21 mouse cellular contexts compared by ENCODE assay signal in genomic region chr2:113684847-113685246, GRCm38 (mm10).
DNase-seq lines count a peak whose midpoint lies in the region; ATAC-seq and TF ChIP-seq lines count a peak whose summit lies in the region.
"Had no signal": no experiment of that assay in that cellular context is flagged by ENCODE, and none has a peak within 500 bp of the region (broad histone marks: within the 10 kb centered on the region; RNA-seq: fewer than 3 reads in every experiment).

No protein-coding gene starts in this region.

- ATAC-seq in forebrain, postnatal 0 days: peak; percentile 67
- no peak for ATAC-seq in forebrain, embryonic 12.5 days (ENCODE audit: low FRiP score)
- ATAC-seq in lung, postnatal 0 days: peak; percentile 25; the same call in 1 of the 2 replicates
- ATAC-seq in midbrain, embryonic 15.5 days (replicated peaks): peak; percentile 92
- ATAC-seq: inflammation-experienced regulatory T-cells, adult 6 months; intestine, postnatal 0 days had no signal

- no peak for TF ChIP-seq EP300 in lung, postnatal 0 days (IDR thresholded peaks at IDR 0.05)

- no peak overlapping the region for H3K27ac ChIP-seq in forebrain, postnatal 0 days (ENCODE audit: low read depth, low read length)
- H3K27ac ChIP-seq in forebrain, embryonic 12.5 days: no peak overlapping the region
- no peak overlapping the region for H3K27ac ChIP-seq in lung, postnatal 0 days (ENCODE audit: low read length)
- H3K27ac ChIP-seq in midbrain, embryonic 15.5 days: no peak overlapping the region
- H3K27ac ChIP-seq: embryonic facial prominence, embryonic 15.5 days; gastrocnemius, adult 2 months; heart, embryonic 10.5 days; hindbrain, embryonic 12.5 days had no signal

- TF ChIP-seq POLR2A in brain, embryonic 14.5 days (IDR thresholded peaks at IDR 0.05; ENCODE audit: borderline replicate concordance, extremely low read depth, insufficient read depth, insufficient read length, poor library complexity, severe bottlenecking): no peak

- no peak overlapping the region for H3K4me2 ChIP-seq in forebrain, postnatal 0 days (ENCODE audit: low read depth)
- H3K4me2 ChIP-seq in forebrain, embryonic 12.5 days: no peak overlapping the region
- H3K4me2 ChIP-seq in lung, postnatal 0 days (replicated peaks; ENCODE audit: low read depth, low read length): no peak overlapping the region
- no peak overlapping the region for H3K4me2 ChIP-seq in midbrain, embryonic 15.5 days
- H3K4me2 ChIP-seq: embryonic facial prominence, embryonic 15.5 days; hindbrain, embryonic 12.5 days had no signal

- peak; percentile 45 for DNase-seq in forebrain, postnatal 0 days
- DNase-seq in lung, postnatal 0 days (ENCODE audit: low spot score): peak; percentile 34
- DNase-seq in lung, postnatal 25 days (ENCODE audit: low spot score): no peak
- DNase-seq in brain, embryonic 14.5 days (ENCODE audit: low read depth): peak; percentile 66
- no peak for DNase-seq in thymus, postnatal 10 days (ENCODE audit: low spot score in 2 of 2)
- DNase-seq: adrenal gland, adult 2 months; adrenal gland, postnatal 25 days; cerebellum, adult 2 months; cerebellum, postnatal 10 days; gastrocnemius, adult 2 months; gastrocnemius, postnatal 25 days; heart, postnatal 10 days; heart, postnatal 4 days had no signal

- H3K27me3 ChIP-seq in forebrain, postnatal 0 days (ENCODE audit: insufficient read depth, low read length): no peaks in the 10 kb centered on the region
- H3K27me3 ChIP-seq in forebrain, embryonic 12.5 days: no peaks in the 10 kb centered on the region
- no peaks in the 10 kb centered on the region for H3K27me3 ChIP-seq in lung, postnatal 0 days (replicated peaks; ENCODE audit: insufficient read depth, low read length)
- H3K27me3 ChIP-seq in midbrain, embryonic 15.5 days (replicated peaks): no peaks in the 10 kb centered on the region
- H3K27me3 ChIP-seq: embryonic facial prominence, embryonic 15.5 days; hindbrain, embryonic 12.5 days had no signal

- no peak for TF ChIP-seq CTCF in forebrain, postnatal 0 days (IDR thresholded peaks at IDR 0.05; ENCODE audit: low read depth)
- no peak for TF ChIP-seq CTCF in lung, postnatal 0 days (IDR thresholded peaks at IDR 0.05)
- no peak for TF ChIP-seq CTCF in brain, embryonic 14.5 days (IDR thresholded peaks at IDR 0.05; ENCODE audit: borderline replicate concordance, extremely low read depth, insufficient read depth, insufficient read length)

- no peak overlapping the region for H3K4me3 ChIP-seq in forebrain, postnatal 0 days (ENCODE audit: low read depth, low read length)
- H3K4me3 ChIP-seq in forebrain, embryonic 12.5 days (replicated peaks): no peak overlapping the region
- no peak overlapping the region for H3K4me3 ChIP-seq in lung, postnatal 0 days (ENCODE audit: low read depth, low read length)
- no peak overlapping the region for H3K4me3 ChIP-seq in midbrain, embryonic 15.5 days
- H3K4me3 ChIP-seq: embryonic facial prominence, embryonic 15.5 days; erythroblast, embryonic 14.5 days; gastrocnemius, adult 2 months; heart, embryonic 10.5 days; hindbrain, embryonic 12.5 days had no signal

- H3K9me3 ChIP-seq in forebrain, postnatal 0 days (ENCODE audit: low read length): no peaks in the 10 kb centered on the region
- H3K9me3 ChIP-seq in forebrain, embryonic 12.5 days: no peaks in the 10 kb centered on the region
- no peaks in the 10 kb centered on the region for H3K9me3 ChIP-seq in lung, postnatal 0 days (ENCODE audit: low read length)
- H3K9me3 ChIP-seq in midbrain, embryonic 15.5 days: no peaks in the 10 kb centered on the region
- H3K9me3 ChIP-seq: embryonic facial prominence, embryonic 15.5 days; heart, embryonic 10.5 days; hindbrain, embryonic 12.5 days had no signal

- H3K36me3 ChIP-seq in forebrain, postnatal 0 days (ENCODE audit: insufficient read depth): no peaks in the 10 kb centered on the region
- H3K36me3 ChIP-seq in forebrain, embryonic 12.5 days (replicated peaks): no peaks in the 10 kb centered on the region
- no peaks in the 10 kb centered on the region for H3K36me3 ChIP-seq in lung, postnatal 0 days (ENCODE audit: insufficient read depth, low read length)
- H3K36me3 ChIP-seq in midbrain, embryonic 15.5 days (replicated peaks): no peaks in the 10 kb centered on the region
- H3K36me3 ChIP-seq: embryonic facial prominence, embryonic 15.5 days; heart, embryonic 10.5 days; hindbrain, embryonic 12.5 days had no signal

- no peaks in the 10 kb centered on the region for H3K4me1 ChIP-seq in forebrain, postnatal 0 days (ENCODE audit: insufficient read depth)
- H3K4me1 ChIP-seq in forebrain, embryonic 12.5 days: no peaks in the 10 kb centered on the region
- no peaks in the 10 kb centered on the region for H3K4me1 ChIP-seq in lung, postnatal 0 days (ENCODE audit: insufficient read depth, low read depth, low read length)
- peaks cover 7% of the 10 kb centered on the region for H3K4me1 ChIP-seq in midbrain, embryonic 15.5 days
- H3K4me1 ChIP-seq: hindbrain, embryonic 12.5 days had no signal

- WGBS in forebrain, postnatal 0 days: 72% methylated on average over 1 of the region's 1 CpGs
- WGBS in forebrain, embryonic 12.5 days: 85% methylated on average over 1 of the region's 1 CpGs
- WGBS in lung, postnatal 0 days: 67% methylated on average over 1 of the region's 1 CpGs
- 82% methylated on average over 1 of the region's 1 CpGs for WGBS in midbrain, embryonic 15.5 days

- H3K9ac ChIP-seq in forebrain, postnatal 0 days: no peak overlapping the region
- no peak overlapping the region for H3K9ac ChIP-seq in forebrain, embryonic 12.5 days
- H3K9ac ChIP-seq in lung, postnatal 0 days (replicated peaks; ENCODE audit: low read depth): no peak overlapping the region
- H3K9ac ChIP-seq in midbrain, embryonic 15.5 days: no peak overlapping the region
- H3K9ac ChIP-seq: embryonic facial prominence, embryonic 15.5 days; hindbrain, embryonic 12.5 days had no signal

Comparison
In these comparisons a context has a peak if more than half of its experiments do, and no peak if none do; other contexts are left out.
1. DNase-seq: peak in forebrain, postnatal 0 days (single experiment), lung, postnatal 0 days (single experiment) and brain, embryonic 14.5 days (single experiment); none in lung, postnatal 25 days (single experiment) and thymus, postnatal 10 days (0 of 2).